Mouse (Mus musculus) cerebellum, adult 2 months (tissue): ENCODE results near the gene Map4k5. TPM values are rescaled to one million over a fixed set of nuclear protein-coding genes. Genes with fewer than 3 reads are reported as not detected.

ENCODE experiments used
- DNase-seq, 2 experiments: peaks; one replicate each; pipeline ENCODE4 v3.0.0; 2021
- H3K27ac ChIP-seq: fragments of 200-500 bp; 2 replicates; pipeline ENCODE4 v1.5.1; 2012; ENCODE audit warnings: low read length, control low read depth, inconsistent platforms; ENCODE audit not compliant: insufficient read depth
- H3K27me3 ChIP-seq: fragments of 200-500 bp; 2 replicates; pipeline ENCODE4 v1.6.1; 2012; ENCODE audit warnings: inconsistent platforms, mild to moderate bottlenecking, low read length, moderate library complexity; ENCODE audit not compliant: control insufficient read depth, insufficient read depth
- H3K4me1 ChIP-seq: fragments of 200-500 bp; 2 replicates; pipeline ENCODE4 v1.6.1; 2011; ENCODE audit warnings: low read length; ENCODE audit not compliant: control insufficient read depth, insufficient read depth
- H3K4me3 ChIP-seq: fragments of 200-500 bp; replicated peaks from 2 replicates; pipeline ENCODE3; 2011; ENCODE audit warnings: mild to moderate bottlenecking, low read depth, low read length, control low read depth; ENCODE audit not compliant: insufficient read depth
- CTCF ChIP-seq: fragments of 200-500 bp; IDR thresholded peaks from 2 replicates; pipeline ENCODE4 v1.5.1; 2011; ENCODE audit warnings: low read depth, mild to moderate bottlenecking, control low read depth, low read length, moderate library complexity, borderline replicate concordance; ENCODE audit not compliant: insufficient read depth
- POLR2A ChIP-seq: fragments of 200-500 bp; IDR thresholded peaks from 2 replicates; pipeline ENCODE4 v1.6.1; 2011; ENCODE audit warnings: low read length, control low read depth, borderline replicate concordance; ENCODE audit not compliant: insufficient read depth
- WGBS: fragments of 180-500 bp; shearing (Covaris S2); methylation state at CpG from one replicate; pipeline ENCODE4 v1.1.7; 2018; 5-methylcytosine and 5-hydroxymethylcytosine counted together
- polyA plus RNA-seq: library from polyadenylated mRNA; depleted of rRNA; stranded (reverse); fragments of >200 nt; gene quantifications from 2 replicates; pipeline ENCODE4 v1.2.3, GENCODE M21; 2012

The Map4k5 gene
- polyA plus RNA-seq, 1 experiment, result 22.7 TPM

- no peak overlapping the region for H3K27ac ChIP-seq
- DNase-seq, result no peak
- H3K4me1 ChIP-seq, result 0 out of 2 replicates have a peak, but pooled peaks cover 4% of the 10 kb centered on the region
- no peaks in the 10 kb centered on the region for H3K27me3 ChIP-seq
- H3K4me3 ChIP-seq, result no peak overlapping the region
- 91% methylated on average over 2 of the region's 2 CpGs for WGBS
- TF ChIP-seq POLR2A (no peak), CTCF (no peak)
These were observed 124.2 kb downstream of the Map4k5 start for GRCm38 (mm10) chr12:69768841-69769240.

- WGBS, result 68% methylated on average over 9 of the region's 9 CpGs
- Histone ChIP-seq H3K27me3 (no peaks in the 10 kb centered on the region), H3K4me1 (0 out of 2 replicates have a peak, but pooled peaks cover 2% of the 10 kb centered on the region), H3K27ac (peak overlapping the region; percentile 23; the same call in 1 of the 2 replicates), H3K4me3 (no peak overlapping the region)
- no peak for TF ChIP-seq CTCF
- TF ChIP-seq POLR2A, result no peak
- DNase-seq, result no peak
These were observed 125.3 kb downstream of the Map4k5 start for GRCm38 (mm10) chr12:69767476-69768258.

GRCm38 (mm10) chr12:69766185-69766904 is 126.7 kb downstream of the Map4k5 start:
- Histone ChIP-seq H3K4me3 (no peak overlapping the region), H3K27me3 (no peaks in the 10 kb centered on the region), H3K4me1 (0 out of 2 replicates have a peak, but pooled peaks cover 2% of the 10 kb centered on the region), H3K27ac (no peak overlapping the region)
- no peak for TF ChIP-seq POLR2A
- WGBS, result 86% methylated on average over 10 of the region's 10 CpGs
- no peak for DNase-seq

- WGBS, result 46% methylated on average over 9 of the region's 9 CpGs
- Histone ChIP-seq H3K4me3 (no peak overlapping the region), H3K27ac (no peak overlapping the region), H3K4me1 (0 out of 2 replicates have a peak, but pooled peaks cover 2% of the 10 kb centered on the region), H3K27me3 (no peaks in the 10 kb centered on the region)
- TF ChIP-seq POLR2A, result no peak
- TF ChIP-seq CTCF, result no peak
- DNase-seq, result no peak
These were observed 127.5 kb downstream of the Map4k5 start for GRCm38 (mm10) chr12:69765543-69765942.

GRCm38 (mm10) chr12:69761603-69762002 is 131.4 kb downstream of the Map4k5 start:
- Histone ChIP-seq H3K4me3 (no peak overlapping the region), H3K27me3 (no peaks in the 10 kb centered on the region), H3K4me1 (no peaks in the 10 kb centered on the region; the same call in 1 of the 2 replicates), H3K27ac (no peak overlapping the region)
- DNase-seq, result no peak
- TF ChIP-seq CTCF (no peak), POLR2A (no peak)
- 65% methylated on average over 2 of the region's 2 CpGs for WGBS

GRCm38 (mm10) chr12:69760743-69761406 is 132.1 kb downstream of the Map4k5 start:
- Histone ChIP-seq H3K27ac (no peak overlapping the region), H3K4me3 (no peak overlapping the region), H3K27me3 (no peaks in the 10 kb centered on the region), H3K4me1 (peaks cover 3% of the 10 kb centered on the region)
- DNase-seq, result no peak
- WGBS, result 46% methylated on average over 20 of the region's 20 CpGs
- TF ChIP-seq CTCF (no peak), POLR2A (no peak)

GRCm38 (mm10) chr12:69760014-69760413 is 133.0 kb downstream of the Map4k5 start:
- TF ChIP-seq POLR2A, result no peak
- TF ChIP-seq CTCF, result no peak
- 80% methylated on average over 6 of the region's 6 CpGs for WGBS

More at GRCm38 (mm10) chr12:69760014-69760413, 133.0 kb downstream of the Map4k5 start:
- peaks cover 3% of the 10 kb centered on the region for H3K4me1 ChIP-seq
- H3K4me3 ChIP-seq, result no peak overlapping the region
- no peak for DNase-seq
- no peak overlapping the region for H3K27ac ChIP-seq
- no peaks in the 10 kb centered on the region for H3K27me3 ChIP-seq
